Mouse (Mus musculus): ENCODE results near the gene Tdrd5. TPM values are rescaled to one million over a fixed set of nuclear protein-coding genes. Genes with fewer than 3 reads are reported as not detected.
"Not testable (repeated sequence)": the region's sequence is repeated elsewhere in the genome, so short reads cannot be mapped to it uniquely, and the experiment has no call there.

Gene Tdrd5
- polyA plus RNA-seq, 1 experiment from 2014 or later: 0.49 TPM

GRCm38 (mm10) chr1:156310630-156311029 is 7.2 kb upstream of the Tdrd5 start, which contains the start of gene Nphs2:
Gene Nphs2, plus strand, starts transcription at chr1:156310727.
- ATAC-seq (ENCODE audit: insufficient number of reproducible peaks, insufficient read depth, low FRiP score, low read depth): no peak

DNA sequence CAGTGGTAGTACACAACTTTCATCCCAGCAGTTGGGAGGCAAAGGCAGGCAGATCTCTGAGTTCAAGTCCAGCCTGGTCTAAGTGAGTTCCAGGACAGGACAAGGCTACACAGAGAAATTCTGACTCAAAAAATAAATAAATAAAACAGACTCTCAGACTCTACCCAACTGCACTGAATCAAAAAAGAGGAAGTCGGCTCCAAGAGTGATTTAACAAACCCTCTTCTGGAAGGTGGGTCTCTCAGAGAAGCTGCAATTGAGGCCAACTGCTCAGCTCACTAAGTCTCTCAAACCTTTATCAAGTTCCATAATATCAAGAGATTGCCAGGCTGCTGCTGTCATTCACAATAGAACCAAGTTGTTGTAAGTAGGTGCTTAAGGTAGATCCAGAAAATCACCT is 5.1 kb upstream of the Tdrd5 start:
- no peak for ATAC-seq (ENCODE audit: insufficient number of reproducible peaks, insufficient read depth, low FRiP score, low read depth)
- WGBS: 67% methylated on average over 1 of the region's 1 CpGs

More at GRCm38 (mm10) chr1:156310630-156311029, 7.2 kb upstream of the Tdrd5 start, which contains the start of gene Nphs2:
- Histone ChIP-seq H3K9me3 (ENCODE audit: control insufficient read depth, low read depth, low read length) (no peaks in the 10 kb centered on the region), H3K4me3 (ENCODE audit: low read depth, low read length) (peak within 1 kb of the TSS; percentile 6; the same call in 1 of the 2 replicates), H3K27ac (ENCODE audit: low read length) (no peak within 1 kb of the TSS), H3K36me3 (ENCODE audit: control insufficient read depth, insufficient read depth, low read length) (no peaks in the 10 kb centered on the region), H3K27me3 (ENCODE audit: control insufficient read depth, insufficient read depth, low read length) (peaks cover 13% of the 10 kb centered on the region; the same call in 1 of the 2 replicates), H3K4me1 (ENCODE audit: control insufficient read depth, insufficient read depth, low read length) (peaks cover 3% of the 10 kb centered on the region; the same call in 1 of the 2 replicates), H3K4me2 (replicated peaks; ENCODE audit: low read depth, low read length) (peak within 1 kb of the TSS; percentile 30), H3K9ac (replicated peaks; ENCODE audit: low read depth, low read length) (no peak within 1 kb of the TSS)
- WGBS: 5% methylated on average over 29 of the region's 29 CpGs

DNA sequence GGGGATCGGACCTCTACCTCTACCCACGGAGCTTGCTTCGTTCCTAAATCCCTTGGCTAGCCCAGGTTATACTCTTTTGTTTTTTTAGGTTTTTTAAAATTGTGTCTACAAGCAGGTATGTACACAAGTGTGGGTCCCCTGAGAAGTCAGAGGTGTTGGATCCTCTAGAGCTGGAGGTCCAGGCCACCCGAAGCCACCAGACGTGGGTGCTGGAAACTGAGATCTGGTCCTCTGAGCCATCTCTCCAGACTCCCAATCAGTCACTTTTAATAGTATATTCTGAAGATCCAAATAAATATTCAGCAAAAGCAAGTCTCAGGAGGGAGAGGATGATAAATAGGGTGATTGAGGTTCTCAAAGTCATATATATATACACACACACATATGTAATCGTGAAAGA is 13.4 kb downstream of the Tdrd5 start:
- Histone ChIP-seq H3K9me3 (ENCODE audit: control insufficient read depth, low read depth, low read length) (no peaks in the 10 kb centered on the region), H3K27me3 (ENCODE audit: control insufficient read depth, insufficient read depth, low read length) (no peaks in the 10 kb centered on the region), H3K4me1 (ENCODE audit: control insufficient read depth, insufficient read depth, low read length) (no peaks in the 10 kb centered on the region), H3K27ac (ENCODE audit: low read length) (no peak overlapping the region), H3K4me3 (ENCODE audit: low read depth, low read length) (no peak overlapping the region), H3K36me3 (ENCODE audit: control insufficient read depth, insufficient read depth, low read length) (no peaks in the 10 kb centered on the region), H3K9ac (replicated peaks; ENCODE audit: low read depth, low read length) (no peak overlapping the region), H3K4me2 (replicated peaks; ENCODE audit: low read depth, low read length) (no peak overlapping the region)
- 92% methylated on average over 6 of the region's 6 CpGs for WGBS
- no peak for ATAC-seq (ENCODE audit: insufficient number of reproducible peaks, insufficient read depth, low FRiP score, low read depth)

More for the DNA sequence above, 5.1 kb upstream of the Tdrd5 start:
- no peak overlapping the region for H3K27ac ChIP-seq (ENCODE audit: low read length)
- H3K4me3 ChIP-seq (ENCODE audit: low read depth, low read length): no peak overlapping the region
- no peaks in the 10 kb centered on the region for H3K36me3 ChIP-seq (ENCODE audit: control insufficient read depth, insufficient read depth, low read length)
- H3K4me1 ChIP-seq (ENCODE audit: control insufficient read depth, insufficient read depth, low read length): peaks cover 3% of the 10 kb centered on the region; the same call in 1 of the 2 replicates
- H3K9me3 ChIP-seq (ENCODE audit: control insufficient read depth, low read depth, low read length): no peaks in the 10 kb centered on the region
- H3K9ac ChIP-seq (replicated peaks; ENCODE audit: low read depth, low read length): no peak overlapping the region
- no peak overlapping the region for H3K4me2 ChIP-seq (replicated peaks; ENCODE audit: low read depth, low read length)
- peaks cover 18% of the 10 kb centered on the region; the same call in 1 of the 2 replicates for H3K27me3 ChIP-seq (ENCODE audit: control insufficient read depth, insufficient read depth, low read length)

DNA sequence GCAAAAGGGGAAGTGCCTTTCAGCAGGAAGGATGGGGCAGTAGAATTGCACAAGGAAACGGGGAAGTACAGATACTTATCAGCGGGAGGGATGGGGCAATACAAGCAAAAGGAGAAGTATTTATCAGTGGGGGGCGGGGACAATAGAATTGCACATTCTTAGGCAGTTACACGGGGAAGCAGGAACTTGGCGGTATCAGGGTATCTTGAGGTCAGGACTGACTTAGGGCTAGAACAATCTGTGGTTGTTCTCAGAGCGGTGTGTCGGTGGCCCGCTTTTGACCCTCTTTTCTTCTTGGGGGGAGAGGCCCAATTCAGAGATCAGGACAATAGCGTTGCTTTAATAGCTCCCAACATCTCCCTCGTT is 14.3 kb downstream of the Tdrd5 start:
- H3K4me1 ChIP-seq (ENCODE audit: control insufficient read depth, insufficient read depth, low read length); H3K9me3 ChIP-seq (ENCODE audit: control insufficient read depth, low read depth, low read length); H3K4me3 ChIP-seq (ENCODE audit: low read depth, low read length); H3K9ac ChIP-seq (replicated peaks; ENCODE audit: low read depth, low read length); H3K36me3 ChIP-seq (ENCODE audit: control insufficient read depth, insufficient read depth, low read length); H3K4me2 ChIP-seq (replicated peaks; ENCODE audit: low read depth, low read length); H3K27ac ChIP-seq (ENCODE audit: low read length); H3K27me3 ChIP-seq (ENCODE audit: control insufficient read depth, insufficient read depth, low read length); ATAC-seq (ENCODE audit: insufficient number of reproducible peaks, insufficient read depth, low FRiP score, low read depth): not testable (repeated sequence)
- 70% methylated on average over 10 of the region's 10 CpGs for WGBS

- H3K9me3 ChIP-seq (ENCODE audit: control insufficient read depth, low read depth, low read length): no peaks in the 10 kb centered on the region
- no peak overlapping the region for H3K9ac ChIP-seq (replicated peaks; ENCODE audit: low read depth, low read length)
- 79% methylated on average over 9 of the region's 9 CpGs for WGBS
- no peak for ATAC-seq (ENCODE audit: insufficient number of reproducible peaks, insufficient read depth, low FRiP score, low read depth)
- H3K36me3 ChIP-seq (ENCODE audit: control insufficient read depth, insufficient read depth, low read length): no peaks in the 10 kb centered on the region
- H3K4me2 ChIP-seq (replicated peaks; ENCODE audit: low read depth, low read length): no peak overlapping the region
- H3K4me1 ChIP-seq (ENCODE audit: control insufficient read depth, insufficient read depth, low read length): no peaks in the 10 kb centered on the region
- H3K27ac ChIP-seq (ENCODE audit: low read length): no peak overlapping the region
- H3K27me3 ChIP-seq (ENCODE audit: control insufficient read depth, insufficient read depth, low read length): no peaks in the 10 kb centered on the region
- H3K4me3 ChIP-seq (ENCODE audit: low read depth, low read length): no peak overlapping the region
Measured at GRCm38 (mm10) chr1:156288556-156289221, 14.8 kb downstream of the Tdrd5 start.

DNA sequence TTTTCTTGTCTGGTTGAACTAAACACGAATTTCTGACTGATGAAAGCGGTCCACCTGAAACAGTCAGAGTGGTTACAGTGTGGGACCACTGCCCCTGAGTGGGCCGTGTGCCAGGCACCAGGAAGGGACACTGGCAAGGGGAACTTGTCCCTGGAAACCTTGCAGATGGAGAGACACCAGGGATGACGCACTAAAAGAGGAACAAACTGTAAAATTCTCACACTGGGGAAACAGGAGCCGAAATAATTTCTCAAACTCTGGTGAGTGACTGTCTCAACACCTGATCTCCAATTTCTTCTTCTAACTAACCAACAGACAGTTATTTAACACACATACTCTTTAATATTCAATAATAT is 17.9 kb downstream of the Tdrd5 start:
- no peak overlapping the region for H3K27ac ChIP-seq (ENCODE audit: low read length)
- H3K4me3 ChIP-seq (ENCODE audit: low read depth, low read length): no peak overlapping the region
- no peaks in the 10 kb centered on the region for H3K36me3 ChIP-seq (ENCODE audit: control insufficient read depth, insufficient read depth, low read length)
- H3K4me1 ChIP-seq (ENCODE audit: control insufficient read depth, insufficient read depth, low read length): no peaks in the 10 kb centered on the region
- no peaks in the 10 kb centered on the region for H3K9me3 ChIP-seq (ENCODE audit: control insufficient read depth, low read depth, low read length)
- no peak for ATAC-seq (ENCODE audit: insufficient number of reproducible peaks, insufficient read depth, low FRiP score, low read depth)
- H3K9ac ChIP-seq (replicated peaks; ENCODE audit: low read depth, low read length): no peak overlapping the region
- H3K27me3 ChIP-seq (ENCODE audit: control insufficient read depth, insufficient read depth, low read length): no peaks in the 10 kb centered on the region
- H3K4me2 ChIP-seq (replicated peaks; ENCODE audit: low read depth, low read length): no peak overlapping the region
- WGBS: 81% methylated on average over 5 of the region's 5 CpGs

DNA sequence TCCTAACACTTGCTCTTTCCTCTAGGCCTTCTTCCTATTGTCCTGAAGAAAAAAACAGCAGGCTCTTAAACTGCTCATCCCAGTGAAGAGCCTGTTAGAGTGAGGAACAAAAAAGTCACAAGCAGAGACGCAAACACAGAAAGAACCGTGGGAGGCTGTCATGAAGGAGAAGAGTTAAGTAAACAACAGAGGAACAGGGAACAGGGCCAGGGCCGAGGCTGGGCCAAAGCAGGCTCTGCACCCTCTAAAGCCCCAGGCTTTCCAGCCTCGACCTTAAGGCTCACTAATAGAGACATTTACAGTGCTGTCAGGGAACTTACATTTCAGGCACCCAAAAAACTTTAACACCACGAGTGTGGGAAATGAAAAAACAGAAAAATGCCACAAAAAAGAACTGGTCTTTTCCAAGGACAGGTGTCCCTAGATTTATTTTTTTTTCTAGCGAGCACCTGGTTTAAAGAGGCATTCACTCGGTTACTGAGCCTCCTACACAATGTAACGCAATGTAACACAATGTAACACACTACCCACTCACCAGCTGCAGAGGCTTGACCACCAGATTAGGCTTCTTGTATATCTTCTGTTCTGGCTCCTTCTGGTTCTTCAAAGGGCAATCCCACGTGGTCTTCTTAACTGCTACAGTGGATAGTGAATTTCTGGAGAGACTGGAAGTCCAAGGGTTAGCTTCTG is 18.5 kb downstream of the Tdrd5 start:
- Histone ChIP-seq H3K27ac (ENCODE audit: low read length) (no peak overlapping the region), H3K4me3 (ENCODE audit: low read depth, low read length) (no peak overlapping the region), H3K4me1 (ENCODE audit: control insufficient read depth, insufficient read depth, low read length) (no peaks in the 10 kb centered on the region), H3K4me2 (replicated peaks; ENCODE audit: low read depth, low read length) (no peak overlapping the region), H3K9ac (replicated peaks; ENCODE audit: low read depth, low read length) (no peak overlapping the region), H3K27me3 (ENCODE audit: control insufficient read depth, insufficient read depth, low read length) (no peaks in the 10 kb centered on the region), H3K36me3 (ENCODE audit: control insufficient read depth, insufficient read depth, low read length) (no peaks in the 10 kb centered on the region), H3K9me3 (ENCODE audit: control insufficient read depth, low read depth, low read length) (no peaks in the 10 kb centered on the region)
- ATAC-seq (ENCODE audit: insufficient number of reproducible peaks, insufficient read depth, low FRiP score, low read depth): no peak
- 44% methylated on average over 9 of the region's 9 CpGs for WGBS

- Histone ChIP-seq H3K9ac (replicated peaks; ENCODE audit: low read depth, low read length) (no peak overlapping the region), H3K27ac (ENCODE audit: low read length) (no peak overlapping the region), H3K9me3 (ENCODE audit: control insufficient read depth, low read depth, low read length) (no peaks in the 10 kb centered on the region), H3K4me3 (ENCODE audit: low read depth, low read length) (no peak overlapping the region), H3K27me3 (ENCODE audit: control insufficient read depth, insufficient read depth, low read length) (no peaks in the 10 kb centered on the region), H3K36me3 (ENCODE audit: control insufficient read depth, insufficient read depth, low read length) (no peaks in the 10 kb centered on the region), H3K4me1 (ENCODE audit: control insufficient read depth, insufficient read depth, low read length) (no peaks in the 10 kb centered on the region), H3K4me2 (replicated peaks; ENCODE audit: low read depth, low read length) (no peak overlapping the region)
- ATAC-seq (ENCODE audit: insufficient number of reproducible peaks, insufficient read depth, low FRiP score, low read depth): no peak
- 56% methylated on average over 10 of the region's 10 CpGs for WGBS
Measured at GRCm38 (mm10) chr1:156284207-156284606, 19.3 kb downstream of the Tdrd5 start.

Measured in stomach, embryonic 14.5 days (tissue).